Mouse (Mus musculus): ENCODE data around the gene Itprid2. TPM values are rescaled to one million over a fixed set of nuclear protein-coding genes. Genes with fewer than 3 reads are reported as not detected.

Itprid2 gene
- total RNA-seq, 2 experiments from 2014 or later: 19.1 to 25.1 TPM

DNA sequence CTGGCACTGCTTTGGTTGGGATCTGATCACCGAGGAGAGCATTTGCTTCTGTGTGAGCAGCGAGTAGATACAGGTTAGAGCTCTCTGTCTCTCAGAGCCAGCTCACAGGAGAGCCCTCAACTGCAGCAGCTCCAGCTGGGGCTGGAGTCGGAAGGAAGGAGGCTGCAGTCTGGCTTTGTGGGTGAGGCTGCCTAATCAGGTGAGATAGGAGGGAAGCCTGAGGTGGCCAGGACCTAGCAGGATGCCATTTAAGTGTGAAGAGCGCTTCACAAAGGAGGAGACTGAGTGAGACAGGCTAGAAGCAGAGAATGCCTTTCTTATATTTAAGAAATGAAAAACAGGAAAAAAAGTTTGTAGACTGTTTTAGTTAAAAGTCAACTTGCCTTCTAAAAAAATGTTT, 11.9 kb downstream of the Itprid2 start:
- no peak for DNase-seq (ENCODE audit: low spot score in 2 of 2)

DNA sequence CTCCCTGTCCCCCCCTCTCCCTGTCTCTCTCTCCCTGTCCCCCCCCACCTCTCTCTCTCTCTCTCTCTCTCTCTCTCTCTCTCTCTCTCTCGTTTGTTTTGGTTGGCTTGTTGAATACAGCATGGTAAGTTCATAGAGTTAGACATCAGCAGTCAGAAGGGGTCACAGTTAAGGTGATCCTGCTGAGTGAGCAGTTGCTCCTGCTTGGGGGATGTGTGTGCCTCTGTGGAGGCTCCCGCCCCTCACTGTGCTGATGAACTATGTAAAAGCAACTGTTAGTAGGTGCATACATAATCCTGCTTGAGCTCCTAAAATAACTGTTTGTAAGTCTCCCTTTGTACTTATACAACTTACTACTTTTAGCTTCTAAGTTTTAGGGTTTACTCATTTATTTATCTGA, 12.6 kb downstream of the Itprid2 start:
- DNase-seq (ENCODE audit: low spot score in 2 of 2): no peak

DNA sequence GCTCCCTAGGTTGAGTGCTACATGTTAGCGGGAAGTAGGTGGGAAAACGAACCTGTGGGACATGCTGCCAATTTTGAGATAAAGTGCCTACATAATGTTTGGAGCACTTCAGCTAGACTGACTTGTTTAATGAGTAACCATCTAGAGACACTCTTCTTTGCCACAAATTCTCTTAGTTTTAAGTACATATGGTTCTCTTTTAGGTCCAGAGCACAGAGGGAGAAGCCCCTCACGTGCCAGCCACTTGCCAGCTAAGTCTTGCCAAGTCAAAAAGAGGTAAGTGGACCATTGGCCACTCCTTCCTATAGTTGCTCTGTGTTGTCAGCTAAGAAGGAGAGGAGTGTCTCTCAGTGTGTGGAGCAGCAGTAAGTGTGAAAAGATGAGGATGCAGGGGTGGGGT, 16.0 kb downstream of the Itprid2 start:
- DNase-seq (ENCODE audit: low spot score in 2 of 2): no peak

DNA sequence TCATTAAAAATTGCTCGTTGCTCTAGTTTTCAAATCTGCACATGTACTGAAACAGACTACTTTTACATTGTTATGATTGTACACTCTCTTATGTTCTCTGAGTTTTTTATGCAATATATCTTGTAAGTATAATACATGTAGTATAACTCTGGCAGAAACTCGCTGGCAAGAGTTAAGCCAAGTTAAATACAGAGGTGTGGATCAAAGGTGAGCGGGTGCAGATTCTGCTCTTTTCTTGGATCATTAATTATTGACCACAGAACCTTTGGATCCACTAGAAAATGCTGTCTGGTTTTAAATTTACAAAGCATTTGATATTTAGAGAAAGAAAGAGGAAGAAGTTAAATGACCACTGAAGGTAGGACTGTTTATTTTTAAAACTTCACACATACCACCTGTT, 16.5 kb downstream of the Itprid2 start:
- DNase-seq (ENCODE audit: low spot score in 2 of 2): no peak

DNA sequence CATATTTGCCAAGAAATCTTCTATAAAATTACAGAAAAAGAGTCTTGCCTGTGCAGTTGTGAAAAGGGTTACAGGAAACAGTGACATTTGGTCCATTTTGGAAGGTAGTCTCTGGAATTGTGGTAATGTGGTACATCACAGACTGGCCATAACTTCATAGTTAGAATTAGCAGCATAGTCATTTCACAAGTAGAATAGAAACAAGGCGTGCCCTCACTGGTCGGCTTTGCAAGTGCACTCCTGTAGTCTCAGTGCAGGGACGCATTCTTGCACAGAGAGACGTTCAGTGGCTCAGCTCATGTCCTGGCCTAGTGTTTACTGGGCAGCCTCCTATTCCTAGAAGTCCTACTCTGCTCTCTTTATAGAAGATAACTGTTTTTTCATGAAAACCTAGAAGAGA, 17.4 kb downstream of the Itprid2 start:
- no peak for DNase-seq (ENCODE audit: low spot score in 2 of 2)

DNA sequence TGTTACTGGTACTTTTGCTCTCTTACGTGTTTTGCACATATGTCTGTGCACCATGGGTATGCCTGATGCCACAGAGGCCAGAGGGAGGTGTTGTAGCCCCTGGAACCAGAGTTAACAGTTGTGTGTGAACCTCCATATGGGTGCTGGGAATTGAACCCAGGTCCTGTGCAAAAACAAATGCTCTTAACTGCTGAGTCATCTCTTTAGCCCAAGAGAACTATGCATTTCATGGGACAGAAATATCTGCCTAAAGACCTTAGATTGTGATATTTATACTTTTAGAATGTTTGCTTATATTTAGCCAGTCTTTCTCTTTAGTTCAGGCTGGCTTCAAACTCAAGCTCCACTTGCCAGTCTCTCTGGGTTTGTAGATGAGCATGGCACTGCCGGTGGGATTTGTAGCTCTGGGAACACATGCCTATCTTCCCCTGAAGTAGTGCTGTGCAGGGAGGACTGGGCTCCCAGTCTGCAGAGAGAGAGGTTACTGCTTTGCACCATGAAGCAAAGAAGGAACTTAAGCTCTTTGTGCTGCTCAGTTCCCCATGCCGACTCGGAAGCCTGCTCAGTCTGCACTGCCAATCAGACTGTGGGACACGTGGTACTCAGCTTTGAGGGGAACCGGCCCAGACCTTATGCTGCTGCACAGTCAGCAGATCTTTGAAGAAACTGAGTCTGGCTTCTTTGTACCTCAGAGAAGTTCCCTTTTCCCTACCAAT, 18.1 kb downstream of the Itprid2 start:
- DNase-seq (ENCODE audit: low spot score in 2 of 2): no peak

DNA sequence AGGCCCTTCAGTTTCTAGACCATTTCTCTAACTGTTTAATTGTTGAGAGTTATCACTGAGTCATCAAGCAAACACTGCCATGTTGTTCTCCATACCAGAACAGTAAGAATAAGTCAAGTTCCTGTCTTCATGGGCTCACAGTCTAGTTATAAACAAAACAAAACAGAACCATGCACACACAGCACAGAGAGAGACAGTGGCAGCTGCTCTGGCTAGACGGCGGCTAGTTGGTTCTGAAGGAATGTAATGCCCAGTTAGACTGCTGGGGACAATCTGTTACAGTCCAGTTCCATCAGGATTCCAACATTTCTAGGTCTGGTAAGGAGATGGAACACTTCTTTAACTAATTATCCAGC, 18.6 kb downstream of the Itprid2 start:
- no peak for DNase-seq (ENCODE audit: low spot score in 2 of 2)

DNA sequence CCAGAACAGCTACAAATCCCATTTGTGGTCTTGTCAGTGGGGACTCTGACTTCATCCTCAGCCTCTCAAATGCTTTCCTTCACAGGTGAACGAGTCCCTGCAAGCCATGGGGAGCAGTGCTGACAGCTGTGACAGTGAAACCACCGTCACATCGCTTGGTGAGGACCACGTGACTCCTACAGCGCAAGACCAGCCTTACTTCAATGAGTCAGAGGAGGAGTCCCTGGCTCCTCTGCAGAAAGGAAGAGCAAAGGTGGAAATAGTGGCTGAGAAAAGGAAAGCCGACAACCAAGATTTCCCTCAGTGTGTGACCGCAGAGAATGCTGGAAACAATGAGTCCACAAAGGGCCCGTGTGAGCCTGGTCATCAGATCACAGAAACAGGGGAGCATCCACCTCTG, 21.9 kb downstream of the Itprid2 start:
- no peak for DNase-seq (ENCODE audit: low spot score in 2 of 2)

DNA sequence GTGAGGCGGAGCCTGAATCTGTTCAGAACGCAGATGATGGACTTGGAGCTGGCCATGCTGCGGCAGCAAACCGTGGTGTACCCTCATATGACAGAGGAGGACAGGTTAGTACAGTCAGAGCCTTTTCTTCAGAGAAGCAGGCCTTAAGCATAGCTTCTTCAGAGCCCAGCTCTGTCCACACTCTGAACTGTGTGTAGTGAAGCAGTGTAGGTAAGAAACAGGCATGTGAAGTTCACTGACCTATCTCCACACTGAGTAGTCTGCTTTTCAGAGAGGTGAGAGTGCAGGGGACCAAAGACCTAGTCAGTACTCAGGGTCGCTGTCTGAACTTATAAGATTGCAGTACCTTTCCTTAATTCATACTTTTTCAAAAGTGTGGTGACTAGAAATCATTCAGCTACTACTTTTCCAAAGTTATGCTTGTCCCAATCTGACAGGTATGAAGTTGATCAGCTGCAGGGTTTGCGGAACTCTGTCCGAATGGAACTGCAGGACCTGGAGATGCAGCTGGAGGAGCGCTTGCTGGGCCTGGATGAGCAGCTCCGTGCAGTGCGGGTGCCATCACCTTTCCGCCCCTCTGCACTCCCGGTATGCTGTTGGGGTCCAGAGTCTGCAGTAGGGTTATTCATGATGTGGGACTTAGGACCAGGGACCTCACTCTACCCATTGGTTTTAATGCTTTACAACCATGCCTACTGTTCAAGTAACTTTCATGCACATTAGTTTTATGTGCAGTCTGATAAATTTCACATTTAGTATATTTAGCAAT, 25.4 kb downstream of the Itprid2 start:
- no peak for DNase-seq (ENCODE audit: low spot score in 2 of 2)

DNA sequence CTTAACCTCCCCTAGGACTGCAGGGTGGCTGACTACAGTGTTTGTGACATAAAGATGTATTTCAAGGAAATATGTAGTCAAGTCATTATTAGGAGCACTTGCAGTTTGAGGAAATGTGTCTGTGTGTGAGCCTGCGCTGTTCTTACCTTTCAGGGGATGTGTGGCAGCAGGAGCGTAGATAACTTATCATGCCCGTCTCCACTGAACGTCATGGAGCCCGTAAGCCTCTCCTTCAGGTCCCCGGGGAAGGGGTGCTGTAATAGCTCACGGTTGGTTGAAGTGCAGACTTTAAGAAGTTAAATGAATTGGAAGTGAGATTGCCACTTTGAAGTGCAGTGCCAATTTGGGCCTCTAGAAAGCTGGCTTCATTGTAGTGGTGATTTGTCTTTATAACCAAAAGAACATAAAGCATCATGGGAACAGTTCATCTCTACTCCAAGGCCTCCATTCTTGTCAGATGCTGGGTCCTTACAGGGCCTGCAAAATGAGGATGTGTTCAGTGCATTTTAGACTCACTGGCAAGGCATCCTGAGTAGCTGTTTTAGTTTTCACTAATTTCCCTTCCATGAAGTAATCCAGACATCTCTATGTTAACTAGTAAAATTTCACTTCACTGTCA, 26.4 kb downstream of the Itprid2 start:
- DNase-seq (ENCODE audit: low spot score in 2 of 2): no peak

DNA sequence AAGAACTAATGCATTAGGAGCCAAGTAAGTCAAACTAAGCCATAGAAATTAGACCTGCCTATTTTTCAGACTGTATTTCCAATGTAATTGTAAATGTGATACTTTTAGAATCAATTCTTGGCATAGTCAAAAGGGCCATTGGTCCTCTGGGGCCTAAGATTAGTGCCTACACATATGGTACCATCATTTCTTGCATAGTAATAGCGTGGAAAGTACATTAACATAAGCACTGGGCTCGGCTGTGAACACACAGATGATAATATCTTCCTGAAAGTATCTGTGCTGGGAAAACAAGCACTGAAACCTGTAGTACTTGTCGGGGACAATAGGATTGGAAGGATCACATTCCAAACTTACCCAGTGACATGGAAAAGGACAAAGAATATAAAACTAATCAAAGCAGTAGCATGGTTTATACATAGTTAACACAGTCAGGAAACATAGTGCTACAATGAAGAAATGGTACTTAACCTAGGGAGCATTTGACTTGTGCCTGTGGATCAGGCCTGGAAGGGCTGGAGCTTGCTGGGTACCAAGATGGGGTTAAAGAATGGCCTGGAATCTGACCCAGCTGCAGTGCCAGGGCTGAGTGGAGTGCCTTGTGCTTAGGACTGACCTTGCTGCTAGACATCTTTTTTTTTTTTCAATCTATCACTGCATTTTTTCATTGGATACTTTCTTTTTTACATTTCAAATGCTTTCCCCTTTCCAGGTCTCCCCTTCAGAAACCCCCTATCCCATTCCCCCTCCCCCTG, 29.6 kb downstream of the Itprid2 start:
- DNase-seq (ENCODE audit: low spot score in 2 of 2): no peak

DNA sequence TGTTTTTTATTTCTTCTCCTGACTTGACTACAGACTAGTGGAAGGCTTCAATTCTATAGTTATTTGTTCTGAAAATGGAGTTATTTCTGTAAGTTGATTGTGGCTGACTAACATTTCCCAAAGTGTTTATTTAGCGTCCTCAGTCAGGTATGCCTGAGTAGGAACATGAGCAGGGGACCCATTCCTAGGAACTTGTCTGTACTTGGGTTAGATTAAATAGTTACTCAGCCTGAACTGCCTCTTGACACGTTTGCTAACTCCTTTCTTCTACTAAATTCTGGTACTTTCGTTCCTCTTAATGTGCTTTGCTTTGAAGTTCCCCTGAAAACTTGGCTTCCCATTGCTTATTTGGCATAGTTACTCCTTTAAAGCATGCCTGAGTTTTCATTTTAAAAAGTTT, 30.3 kb downstream of the Itprid2 start:
- DNase-seq (ENCODE audit: low spot score in 2 of 2): no peak

DNA sequence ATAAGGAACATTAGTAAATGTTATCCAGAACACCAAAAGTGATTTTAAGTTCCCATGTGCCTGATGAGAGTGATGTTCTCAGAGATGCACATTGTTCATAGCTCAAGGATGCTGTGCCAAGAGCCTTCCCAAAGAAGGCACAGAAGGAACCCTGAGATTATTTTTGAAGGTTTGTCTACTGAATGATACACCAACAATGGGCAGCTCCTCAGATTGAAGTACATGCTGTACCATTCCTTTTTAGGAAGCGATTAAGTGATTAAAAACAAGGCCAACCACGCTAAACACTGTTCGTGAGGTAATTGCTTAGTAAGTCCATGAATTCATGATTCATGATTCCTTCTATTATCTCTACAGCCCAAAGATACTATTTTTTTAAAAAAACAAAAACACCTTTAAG, 40.1 kb downstream of the Itprid2 start:
- DNase-seq (ENCODE audit: low spot score in 2 of 2): no peak

DNA sequence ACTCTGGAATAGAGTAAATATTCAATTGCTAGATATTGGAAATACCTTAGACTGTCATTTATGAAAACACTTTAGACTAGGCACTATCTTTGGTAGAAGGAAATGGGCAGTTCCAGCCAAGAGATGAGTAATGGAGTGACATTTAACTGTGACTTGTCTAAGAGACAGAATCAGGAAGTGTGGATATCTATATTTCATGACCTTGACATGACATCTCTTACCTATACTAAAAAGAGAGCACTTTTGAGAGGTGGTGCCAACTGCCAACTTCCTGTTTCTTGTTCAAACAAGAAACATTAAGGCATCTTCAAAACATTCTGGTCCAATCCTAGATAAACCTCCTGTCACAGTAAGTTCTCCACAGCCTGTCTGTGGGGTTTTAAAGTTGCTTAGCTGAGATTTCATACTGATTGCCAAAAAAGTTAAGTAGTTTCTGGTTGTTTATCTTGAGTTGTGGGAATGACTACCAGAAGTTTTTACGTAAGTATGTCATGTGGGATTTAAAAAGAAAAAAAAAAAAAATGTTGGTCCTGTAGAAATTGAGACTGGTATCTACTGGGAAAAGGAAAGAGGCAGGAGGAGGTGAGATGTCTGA, 42.6 kb downstream of the Itprid2 start:
- DNase-seq (ENCODE audit: low spot score in 2 of 2): no peak

DNA sequence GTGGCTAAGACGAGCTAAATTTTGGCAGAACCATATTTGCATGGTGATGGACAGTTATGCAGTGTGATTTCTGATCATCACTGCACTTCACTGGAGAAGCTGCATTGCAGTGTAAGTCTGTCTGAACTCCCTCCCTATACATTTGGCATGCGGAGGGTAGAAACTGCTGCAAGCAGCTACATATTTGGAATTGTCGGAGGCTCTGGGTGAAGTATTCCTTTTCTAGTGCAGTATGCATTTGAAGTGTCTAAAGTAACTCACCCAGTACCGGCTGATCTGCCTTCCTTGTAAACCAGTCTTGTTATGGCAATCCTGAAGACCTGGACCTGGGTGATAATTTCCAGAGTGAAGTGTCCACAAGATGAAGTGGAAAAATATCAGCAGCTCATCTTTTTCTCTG, 46.5 kb downstream of the Itprid2 start:
- no peak for DNase-seq (ENCODE audit: low spot score in 2 of 2)

DNA sequence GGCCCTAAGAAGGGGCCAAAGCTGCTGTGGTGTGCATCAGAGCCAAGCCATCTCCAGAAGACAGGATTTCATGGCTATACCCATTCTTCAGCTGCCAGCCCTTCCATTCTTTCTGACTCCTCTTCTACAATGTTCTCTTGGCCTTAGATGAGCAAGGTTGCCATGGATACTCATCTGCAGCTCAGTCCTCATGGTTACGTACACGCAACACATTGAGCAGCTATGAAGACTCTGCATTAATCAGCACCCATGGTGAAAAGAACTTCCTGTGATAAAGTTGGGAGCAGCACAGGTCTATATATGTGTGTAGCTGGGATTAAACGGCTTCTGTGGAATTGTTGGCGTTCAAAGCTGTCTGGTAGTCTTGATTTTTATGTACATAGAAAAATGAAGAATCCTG, 48.1 kb downstream of the Itprid2 start:
- no peak for DNase-seq (ENCODE audit: low spot score in 2 of 2)

DNA sequence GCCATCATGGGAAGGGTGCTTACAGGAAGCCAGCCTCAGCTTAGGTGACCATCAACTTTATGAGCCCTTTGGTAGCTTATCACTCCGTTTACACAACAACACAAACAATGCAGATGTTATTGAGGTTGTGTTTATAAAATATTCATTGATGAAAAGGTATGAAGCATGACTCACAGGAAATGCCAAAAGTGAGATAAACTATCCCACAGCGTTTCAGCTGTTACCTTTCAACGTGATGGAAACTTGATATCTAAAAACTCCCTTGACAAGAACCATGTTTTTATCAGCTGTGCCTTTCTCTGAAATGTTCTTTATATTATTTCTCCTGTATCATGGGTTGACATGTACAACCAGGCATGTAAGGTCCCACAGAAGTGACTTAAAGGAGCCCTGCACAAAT, 55.7 kb downstream of the Itprid2 start:
- no peak for DNase-seq (ENCODE audit: low spot score in 2 of 2)

DNA sequence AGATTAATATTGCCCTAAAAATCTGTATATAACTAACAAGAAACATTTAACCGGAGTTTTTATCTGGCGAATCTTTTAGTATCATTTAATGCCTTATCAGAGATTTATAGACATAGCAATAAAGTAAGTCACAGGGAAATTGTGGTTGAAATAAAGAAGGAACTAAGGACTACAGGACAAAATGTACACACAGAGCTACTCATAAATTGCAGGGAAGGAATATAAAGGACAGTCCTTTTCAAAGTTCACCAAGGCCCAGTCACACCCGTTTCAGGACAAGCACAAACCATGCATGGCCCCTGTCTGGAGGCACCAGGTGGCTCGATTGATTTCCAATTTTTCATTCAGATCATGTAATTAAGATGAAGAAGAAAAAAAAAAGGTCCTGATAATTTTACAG, 60.0 kb downstream of the Itprid2 start:
- DNase-seq (ENCODE audit: low spot score in 2 of 2): no peak

DNA sequence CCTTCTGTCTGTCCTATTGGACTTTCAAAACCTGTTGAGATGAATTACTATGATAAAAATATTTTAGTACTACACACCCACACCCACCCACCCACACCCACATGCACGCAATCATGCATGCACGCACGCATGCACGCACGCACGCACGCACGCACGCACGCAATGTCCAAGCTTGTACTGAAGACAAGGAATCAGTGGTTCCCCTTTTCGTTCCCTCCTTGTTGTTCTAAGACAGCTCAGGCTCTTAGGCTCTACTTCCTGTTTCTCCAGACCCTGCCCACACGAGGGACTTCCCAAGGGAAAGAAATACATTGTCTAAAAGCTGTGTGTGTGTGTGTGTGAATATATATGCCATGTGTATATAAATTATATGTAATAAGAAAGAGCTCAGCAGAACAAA, 60.8 kb downstream of the Itprid2 start:
- DNase-seq (ENCODE audit: low spot score in 2 of 2): no peak

DNA sequence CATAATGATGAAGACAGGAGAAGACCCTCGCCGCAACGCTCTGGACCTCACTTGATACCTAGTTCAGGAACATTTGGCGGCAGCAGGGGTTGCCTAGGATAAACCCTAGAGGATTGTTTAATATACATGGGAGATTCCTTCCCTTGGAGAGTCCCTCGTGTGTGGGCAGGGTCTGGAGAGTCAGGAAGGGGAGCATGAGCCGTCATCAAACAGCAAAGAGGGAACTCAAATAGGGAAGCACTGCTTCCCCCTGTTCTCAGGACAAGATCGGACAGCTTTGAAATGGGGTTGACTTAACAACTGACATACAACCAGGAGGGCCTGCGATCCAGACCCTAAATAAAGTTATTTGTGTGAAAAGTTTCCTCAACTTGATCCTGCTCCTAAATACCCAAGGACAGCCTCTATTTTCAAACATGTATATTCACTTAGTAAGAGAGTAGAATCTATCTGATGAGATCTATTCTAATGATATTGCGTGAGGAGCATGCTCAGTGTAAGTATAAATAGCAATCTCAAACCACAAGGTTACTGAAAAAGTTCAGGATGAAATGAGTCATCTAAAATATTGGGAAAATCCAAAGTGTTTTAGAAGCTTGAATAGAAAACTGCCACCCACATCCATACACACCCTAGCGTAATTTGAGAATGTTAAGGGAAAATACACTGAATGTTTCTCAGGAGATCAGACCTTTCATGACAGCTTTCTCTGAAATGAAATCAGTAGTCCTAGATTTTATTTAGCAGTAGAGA, 61.5 kb downstream of the Itprid2 start:
- no peak for DNase-seq (ENCODE audit: low spot score in 2 of 2)

DNA sequence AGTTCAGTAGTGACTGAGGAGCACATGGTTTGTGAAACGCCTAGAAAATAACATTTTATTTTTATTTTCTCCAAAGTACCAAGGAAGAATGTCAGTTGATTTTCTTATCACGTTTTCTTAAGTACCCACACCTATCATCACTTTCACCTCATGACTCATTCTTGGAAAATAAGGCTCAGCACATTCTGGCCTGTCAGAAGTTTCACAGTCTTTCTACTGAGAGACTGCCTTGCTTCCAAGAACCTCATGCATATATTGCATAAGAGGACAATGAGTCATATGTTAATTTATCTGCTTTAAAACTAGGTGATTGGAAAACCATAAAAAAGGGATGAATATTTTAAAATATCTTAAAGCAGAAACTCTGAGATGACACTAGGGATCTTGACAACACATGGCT, 63.0 kb downstream of the Itprid2 start:
- no peak for DNase-seq (ENCODE audit: low spot score in 2 of 2)

All from gastrocnemius, postnatal 4 days (tissue).